Mouse (Mus musculus) c-Kit-positive CD71-positive TER-119-negative erythroid progenitor cells, embryonic 14.5 days (primary cell): ENCODE data around the gene Chrna9.

Source experiments
- DNase-seq: peaks from one replicate; pipeline ENCODE4 v3.0.0-alpha.2; 2013; ENCODE audit warnings: low read depth

Gene Chrna9

GRCm38 (mm10) chr5:66014437-66014836 is 79.7 kb downstream of the Chrna9 start:
- no peak for DNase-seq

- DNase-seq: no peak
Measured at GRCm38 (mm10) chr5:66015449-66015961, 80.8 kb downstream of the Chrna9 start.

DNA sequence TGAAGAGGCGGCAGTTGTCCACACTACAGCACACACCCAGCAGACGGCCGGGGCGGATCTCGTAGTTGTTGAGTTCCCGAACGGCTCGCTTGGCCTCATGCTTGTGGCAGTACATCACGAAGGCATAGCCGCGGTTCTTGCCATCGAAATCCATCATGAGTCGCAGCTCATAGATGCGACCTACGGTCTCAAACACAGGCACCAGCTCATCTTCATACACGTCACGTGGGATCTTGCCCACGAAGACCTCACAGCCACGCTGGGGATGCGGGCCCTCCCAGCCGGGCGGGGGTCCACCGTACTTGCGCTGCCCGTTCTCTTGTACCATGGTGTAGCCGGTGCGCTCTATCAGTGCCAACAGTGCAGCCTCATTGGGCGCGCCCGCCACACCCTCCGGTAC is 92.1 kb downstream of the Chrna9 start:
- DNase-seq: no peak
